Mouse (Mus musculus) megakaryocyte-erythroid progenitor cell, adult 5-6 weeks (primary cell): ENCODE measurements around the gene Cdh13. TPM values are rescaled to one million over a fixed set of nuclear protein-coding genes. Genes with fewer than 3 reads are reported as not detected.

Experiments
- ATAC-seq: replicated peaks from 2 replicates; pipeline ENCODE4 v1.8.0; 2016; ENCODE audit warnings: mild to moderate bottlenecking, inconsistent platforms; ENCODE audit not compliant: severe bottlenecking, poor library complexity, low FRiP score, low TSS enrichment
- total RNA-seq, 2 experiments: library from RNA; stranded (forward) in 1 of 2; stranded (reverse) in 1 of 2; fragments of 200-1000, 215-1000 nt in 1 of 2; fragments of >200 nt in 1 of 2; fragmentation: Nextera tagmentation in 1 of 2; gene quantifications; 2 replicates each; pipeline ENCODE4 v1.2.3; 2014 to 2017

Cdh13 gene
- total RNA-seq, 2 experiments from 2014 or later = not detected

DNA sequence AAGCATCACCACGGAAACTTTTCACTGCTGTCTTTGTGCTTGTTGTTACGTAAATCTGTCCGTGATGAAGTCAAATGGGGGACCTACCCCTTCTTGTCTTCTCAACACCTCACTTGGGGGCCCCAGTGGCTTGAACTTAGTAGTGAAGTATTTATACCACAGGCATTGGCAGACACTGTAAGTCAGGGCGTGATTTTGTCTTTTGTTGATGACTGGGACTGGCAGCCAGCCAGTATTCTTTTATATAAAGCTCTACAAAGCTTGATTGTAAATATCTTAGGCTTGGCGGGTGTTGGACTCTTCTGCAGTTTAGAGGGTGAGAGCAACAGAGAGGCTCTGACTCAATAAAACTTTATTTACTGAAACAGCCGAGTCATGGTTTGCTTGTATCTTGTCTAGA lies 91.2 kb downstream of the Cdh13 start:
- no peak for ATAC-seq

DNA sequence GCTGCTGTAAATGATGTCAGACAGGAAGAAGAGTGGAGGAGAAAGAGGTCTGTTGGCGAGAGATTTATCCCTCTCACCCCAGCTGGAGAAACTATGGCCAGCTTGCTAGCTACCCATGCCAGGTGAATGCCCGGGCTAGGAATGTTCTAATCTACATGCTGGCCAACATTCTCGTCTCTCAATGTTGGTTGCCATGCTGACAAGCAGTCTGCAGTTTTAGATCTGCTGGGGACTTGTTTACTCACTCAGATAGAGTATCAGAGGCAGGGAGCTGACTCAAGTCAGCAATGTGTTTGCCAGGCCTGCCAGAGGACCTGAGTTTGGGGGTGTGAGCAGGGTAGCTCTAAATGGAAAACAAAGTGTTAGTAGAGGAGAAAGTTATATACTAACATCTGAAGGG lies 93.3 kb downstream of the Cdh13 start:
- no peak for ATAC-seq

DNA sequence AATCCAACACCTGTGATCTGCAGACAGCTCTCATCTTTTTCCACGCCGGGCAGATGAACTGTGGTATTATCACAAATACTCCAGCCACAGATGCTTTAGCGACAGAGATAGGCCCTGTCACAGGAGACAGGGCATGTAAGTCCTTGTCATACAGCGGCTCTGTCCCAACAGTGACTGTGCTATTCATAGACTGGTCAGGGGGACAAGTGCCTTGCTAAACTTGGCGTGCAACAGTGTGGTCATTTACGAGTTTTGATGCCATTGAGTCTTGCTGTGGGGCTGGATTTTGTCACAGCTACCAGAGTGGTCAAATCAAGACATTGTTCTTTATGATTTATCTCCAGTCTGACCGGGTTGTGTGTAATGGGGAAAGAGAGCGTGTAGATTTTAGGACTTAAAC lies 95.5 kb downstream of the Cdh13 start:
- no peak for ATAC-seq

DNA sequence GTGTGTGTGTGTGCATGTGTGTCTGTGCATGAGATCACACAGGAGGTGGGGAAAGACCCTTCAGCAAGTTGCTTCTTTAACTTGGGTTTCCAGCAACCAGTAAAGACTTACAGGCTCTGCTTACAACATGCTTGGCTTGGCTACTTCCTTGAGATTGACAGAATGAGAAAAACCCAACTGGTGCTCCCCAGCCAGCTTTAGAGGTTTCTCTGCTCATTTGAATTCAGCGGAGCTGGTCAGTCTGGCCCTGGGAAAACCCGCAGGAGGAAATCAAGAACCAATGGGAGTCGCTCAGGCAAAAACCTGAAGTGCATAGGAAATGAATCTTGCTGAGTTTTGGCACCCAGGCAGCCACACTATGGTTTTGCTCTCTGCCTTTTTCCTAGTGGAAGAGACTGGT lies 96.1 kb downstream of the Cdh13 start:
- ATAC-seq = no peak

DNA sequence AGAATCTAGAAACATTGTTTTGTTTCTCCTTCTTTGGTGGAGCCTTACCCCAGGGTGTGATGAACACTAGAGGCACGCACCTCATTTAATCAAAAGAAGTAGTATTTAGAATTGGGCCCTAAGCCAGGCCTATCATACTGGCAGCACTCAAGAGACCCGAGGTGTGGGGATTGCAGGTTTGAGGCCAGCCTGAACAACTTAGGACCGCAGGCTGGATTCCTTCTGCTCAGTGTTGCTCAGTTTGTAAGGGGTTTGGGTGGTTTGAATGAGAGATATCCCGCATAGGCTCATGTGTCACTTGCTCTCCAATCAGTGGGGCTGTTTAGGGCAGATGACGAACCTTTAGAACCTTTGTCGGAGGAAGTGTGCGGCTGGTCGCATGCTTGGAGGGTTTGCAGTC lies 96.5 kb downstream of the Cdh13 start:
- no peak for ATAC-seq

DNA sequence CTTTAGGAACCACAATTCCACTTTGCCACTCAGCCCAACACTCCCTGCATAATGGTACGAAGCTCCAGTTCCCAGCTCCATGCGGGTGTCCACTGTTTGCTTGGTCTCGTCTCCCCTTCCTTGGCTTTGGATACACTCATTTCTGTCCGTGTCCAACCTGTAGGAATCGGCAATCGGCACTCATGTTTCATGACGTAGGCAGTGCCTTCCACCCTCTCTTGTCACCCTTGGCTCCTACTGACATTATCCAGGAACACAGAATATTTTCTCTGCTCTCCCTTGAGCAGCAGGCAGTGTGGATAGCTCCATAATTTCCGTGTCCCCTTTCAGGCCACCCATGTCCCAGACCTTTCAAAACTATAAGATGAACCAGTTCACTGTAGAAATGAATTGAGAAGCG lies 97.2 kb downstream of the Cdh13 start:
- no peak for ATAC-seq

DNA sequence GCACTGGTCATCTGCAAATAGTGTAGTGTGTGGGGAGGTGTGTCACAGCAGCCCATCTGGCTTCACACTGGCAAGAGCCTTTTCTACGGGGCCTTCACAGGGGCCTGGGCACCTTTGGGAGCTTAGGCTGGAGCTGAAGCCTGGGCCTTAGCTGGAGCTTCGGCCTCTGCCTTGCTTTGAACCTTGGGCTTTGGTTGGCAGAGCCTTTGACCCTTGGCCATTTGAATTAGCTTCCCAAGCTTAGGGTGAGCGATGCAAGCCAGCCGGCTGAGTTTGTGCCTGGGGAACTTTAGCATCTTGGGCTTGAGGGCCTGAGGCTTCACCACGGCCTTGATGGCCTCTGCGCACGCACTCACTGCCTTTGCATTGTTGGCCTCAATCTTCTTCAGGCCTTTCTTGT lies 98.1 kb downstream of the Cdh13 start:
- ATAC-seq = no peak

DNA sequence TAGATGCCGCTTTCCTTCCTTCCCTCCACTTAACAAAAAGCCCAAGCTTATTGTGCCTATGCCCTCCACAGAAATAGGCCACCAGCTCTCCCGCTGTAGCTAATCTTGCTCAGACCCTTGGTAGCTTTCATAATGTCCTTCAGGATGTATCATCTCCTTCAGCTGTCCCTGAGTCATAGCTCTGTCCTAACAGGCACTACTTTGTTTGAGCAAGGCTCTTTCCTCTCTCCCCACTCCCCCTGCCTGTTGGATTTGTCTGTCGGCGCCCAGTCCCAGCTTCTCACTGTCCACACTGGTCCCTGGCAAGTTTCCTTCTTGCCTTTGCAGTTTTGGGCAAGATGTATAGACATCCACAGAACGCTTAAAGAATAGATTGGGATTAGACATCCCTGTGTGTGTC lies 100.8 kb downstream of the Cdh13 start:
- no peak for ATAC-seq

DNA sequence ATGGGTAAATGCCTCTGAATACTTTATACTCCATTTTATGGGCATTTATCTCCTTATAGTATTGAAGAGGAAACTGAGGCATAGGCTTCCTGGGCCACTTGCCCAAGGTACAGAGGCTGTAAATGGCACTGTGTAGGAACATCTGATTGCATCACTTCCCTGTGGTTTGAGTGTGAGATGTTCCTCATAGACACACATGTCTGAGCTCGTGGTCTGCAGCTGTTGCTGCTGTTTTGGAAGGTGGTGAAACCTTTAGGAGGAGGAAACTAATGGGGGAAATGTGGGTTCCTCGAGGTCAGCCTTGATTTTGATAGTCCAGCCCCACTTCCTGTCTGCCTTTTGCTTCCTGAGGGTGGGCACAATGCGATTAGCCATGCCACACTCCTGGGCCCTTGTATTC lies 105.9 kb downstream of the Cdh13 start:
- ATAC-seq = no peak

DNA sequence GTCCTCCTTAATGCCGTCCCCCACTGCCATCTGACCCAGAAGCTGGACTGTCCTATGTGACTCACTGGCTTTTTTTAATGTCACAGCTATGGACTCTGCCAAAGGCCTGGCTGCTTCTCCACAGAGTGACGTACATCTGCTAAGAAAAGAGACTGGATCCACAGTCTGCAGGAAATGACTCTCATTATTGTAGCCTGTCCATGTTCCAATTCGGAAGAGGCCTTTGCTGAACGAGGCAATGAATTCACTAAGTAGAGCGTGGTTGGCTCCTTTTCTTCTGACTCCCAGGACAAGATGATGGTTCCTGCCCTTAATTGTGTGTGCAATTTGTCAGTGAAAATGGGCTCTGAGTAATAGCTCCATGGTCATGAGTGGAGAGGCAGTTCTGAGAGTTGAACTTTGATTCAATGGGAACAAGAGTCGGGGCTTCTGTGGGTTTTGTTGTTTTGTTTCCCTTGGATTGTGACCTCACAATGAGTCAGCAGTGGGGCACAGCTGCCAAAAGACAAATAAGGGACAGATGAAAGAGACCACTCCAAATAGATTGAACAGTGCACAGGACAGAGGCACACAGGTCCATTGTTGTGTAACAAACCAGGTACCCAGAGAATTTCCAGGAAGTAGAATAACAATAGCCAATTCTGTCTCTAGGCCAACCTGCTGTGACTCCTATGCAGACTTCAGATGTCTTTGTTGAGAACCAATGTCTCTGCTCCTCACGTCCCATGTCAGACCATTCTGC lies 110.5 kb downstream of the Cdh13 start:
- no peak for ATAC-seq

DNA sequence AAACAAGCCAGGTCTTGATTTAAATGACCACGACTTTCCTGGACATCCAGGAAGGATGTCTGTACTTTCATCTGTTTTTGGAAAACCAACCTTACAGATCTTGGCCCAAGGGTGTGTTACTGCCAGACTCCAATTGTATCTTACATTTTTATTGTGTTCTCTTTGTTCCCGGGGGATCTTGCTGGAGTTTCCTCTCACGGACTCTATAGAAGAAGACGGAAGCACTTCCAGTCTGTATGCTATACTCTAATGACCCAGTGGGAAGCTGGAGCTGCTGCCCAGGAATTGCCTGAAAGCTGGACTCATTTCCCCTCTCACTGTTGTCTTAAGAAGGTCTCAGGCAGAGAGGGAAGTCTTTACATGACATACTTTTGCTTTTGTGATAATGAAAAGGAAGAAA lies 111.6 kb downstream of the Cdh13 start:
- no peak for ATAC-seq

DNA sequence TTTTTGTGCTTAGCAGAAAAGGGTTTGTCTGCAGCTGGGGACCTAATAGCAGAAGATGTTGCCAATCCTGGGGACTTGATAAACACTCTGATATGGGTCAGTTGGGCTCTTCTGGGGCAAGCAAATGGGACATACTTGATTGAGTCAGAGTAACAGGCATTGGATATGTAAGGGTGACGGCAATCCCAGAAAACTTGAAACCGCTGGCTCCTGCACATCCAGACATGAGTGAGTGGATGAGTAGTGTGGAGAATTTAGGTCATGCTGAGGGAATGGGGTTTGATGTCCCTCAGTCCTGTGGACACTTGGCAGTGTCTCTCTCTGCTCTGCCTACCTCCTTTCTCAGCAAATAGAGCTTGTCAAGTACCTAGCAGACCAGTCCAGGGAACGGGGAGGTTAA lies 121.3 kb downstream of the Cdh13 start:
- ATAC-seq = no peak

DNA sequence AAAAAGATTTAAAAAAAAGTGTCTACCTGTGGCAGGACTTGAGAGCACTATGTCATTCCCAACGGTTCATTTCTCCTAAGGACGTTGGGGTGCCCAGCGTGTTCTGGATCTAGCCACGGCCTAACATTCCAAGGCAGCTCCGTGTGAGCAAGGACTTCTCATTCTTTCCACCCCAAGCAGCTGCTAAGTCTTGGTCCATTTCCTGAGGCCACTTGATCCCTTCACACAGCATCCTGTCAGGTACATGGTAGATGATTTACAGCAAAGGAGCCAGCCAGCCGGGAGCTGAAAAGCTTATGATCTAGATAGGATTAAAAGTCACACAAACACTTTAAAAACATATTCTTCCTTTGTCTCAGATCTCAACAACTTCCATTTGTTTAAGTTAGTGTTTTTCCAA lies 123.8 kb downstream of the Cdh13 start:
- no peak for ATAC-seq

DNA sequence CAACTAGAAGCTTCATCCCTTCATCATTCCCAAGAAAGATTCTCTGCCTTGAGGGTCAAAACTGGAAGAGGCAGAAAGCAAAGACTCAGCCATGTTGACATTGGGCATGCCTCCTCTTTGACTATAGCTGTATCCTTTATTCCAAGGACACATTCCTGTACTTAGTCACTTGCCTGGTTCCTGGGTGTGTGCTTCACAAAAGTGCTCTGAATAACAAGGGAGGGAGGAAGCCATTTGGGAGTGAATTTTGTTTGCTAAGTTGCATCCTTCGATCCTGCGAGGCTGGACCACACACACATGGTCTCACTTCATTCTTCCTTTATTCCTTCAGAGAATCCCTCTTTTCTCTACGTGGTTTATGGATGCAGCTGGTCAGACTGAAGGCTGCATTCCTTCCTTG lies 125.9 kb downstream of the Cdh13 start:
- no peak for ATAC-seq

DNA sequence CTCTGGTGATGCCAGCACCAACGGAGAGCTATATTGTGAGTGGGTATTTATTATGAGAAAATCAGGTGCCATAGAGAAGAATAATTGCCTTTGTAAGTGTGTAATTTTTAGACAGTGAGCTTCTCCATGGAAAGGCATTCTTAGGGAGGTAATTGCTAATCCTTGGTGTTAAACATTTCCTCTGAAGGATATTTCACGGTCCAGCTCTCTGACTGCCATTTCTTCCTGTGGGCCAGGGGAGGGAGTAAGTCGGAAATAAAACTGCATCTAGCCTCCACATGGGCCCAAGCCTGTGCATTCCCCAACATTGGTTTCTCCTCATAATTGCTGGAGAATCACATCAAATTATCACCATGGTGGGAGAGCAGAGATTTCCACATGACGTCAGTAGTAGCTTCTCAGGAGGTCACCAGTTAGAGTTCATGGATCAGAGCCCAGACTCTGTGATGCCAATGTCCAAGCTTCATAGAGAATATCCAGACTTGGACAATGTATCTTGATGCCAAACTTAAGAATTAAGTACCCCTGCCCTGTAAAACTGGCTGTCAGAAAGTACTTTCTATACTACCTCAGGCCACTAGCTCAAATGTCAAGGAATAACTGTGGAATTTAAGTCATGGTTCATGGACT lies 126.9 kb downstream of the Cdh13 start:
- no peak for ATAC-seq

DNA sequence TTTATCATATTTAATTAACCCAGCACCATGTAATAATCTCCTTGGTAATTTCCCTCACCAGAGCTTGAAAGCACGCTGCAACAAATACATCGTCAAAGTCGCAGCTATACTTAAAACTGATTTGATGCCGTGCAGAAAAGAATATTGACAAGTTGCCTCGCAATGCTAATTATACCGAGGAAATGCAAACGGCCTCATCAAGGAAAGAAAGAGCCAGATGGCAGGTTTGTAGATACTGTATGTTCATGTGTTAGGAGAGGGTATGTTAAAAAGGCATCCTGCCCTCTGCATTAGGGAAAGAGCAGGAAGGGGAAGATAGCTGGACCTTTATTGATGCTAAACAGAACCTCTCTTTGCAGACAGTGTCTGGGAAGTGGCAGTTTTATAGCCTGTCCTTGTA lies 132.1 kb downstream of the Cdh13 start:
- ATAC-seq = no peak

DNA sequence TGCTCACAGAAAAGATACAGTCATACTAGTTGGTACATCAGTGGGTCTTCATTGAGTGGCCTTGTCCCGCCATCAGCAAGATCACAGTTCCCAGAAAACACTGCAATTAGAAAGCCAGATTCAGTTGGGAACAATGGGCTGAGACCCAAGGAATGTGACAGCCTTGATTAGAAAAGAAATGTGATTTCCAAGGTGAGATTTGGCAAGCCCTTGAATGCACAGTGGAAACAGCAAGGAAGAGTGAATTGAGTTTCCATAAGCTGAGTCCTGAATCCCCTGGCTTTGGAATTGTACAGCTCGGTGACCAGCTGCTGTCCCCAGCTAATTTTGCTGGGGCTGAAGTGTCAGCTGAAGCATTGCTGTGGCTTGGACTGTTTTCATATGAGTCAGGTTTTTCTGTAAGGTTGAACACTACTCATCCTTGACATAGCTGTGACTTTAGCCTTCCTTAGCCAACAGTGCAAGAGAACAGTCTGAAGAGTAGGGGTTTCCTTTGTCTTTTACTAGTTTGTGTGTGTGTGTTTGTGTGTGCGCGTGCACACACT lies 133.3 kb downstream of the Cdh13 start:
- no peak for ATAC-seq

DNA sequence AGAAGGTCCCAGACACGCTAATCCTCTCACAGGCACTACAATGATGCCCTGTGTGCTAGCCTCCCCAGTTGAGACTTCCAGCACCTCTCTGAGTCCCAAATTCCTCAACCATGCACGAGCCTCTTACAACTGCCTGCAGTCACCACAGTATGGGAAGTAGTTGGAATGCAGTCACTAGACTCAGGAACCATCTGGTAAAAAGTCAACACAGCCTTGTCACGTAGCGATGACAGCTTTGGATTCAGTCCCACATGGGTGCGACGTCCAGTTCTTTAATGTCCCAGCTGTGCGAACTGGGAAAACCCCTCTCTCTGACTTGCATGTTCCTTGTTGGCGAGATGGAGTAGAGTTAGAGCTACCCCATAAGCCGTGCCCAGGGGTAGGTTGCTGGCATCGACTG lies 139.1 kb downstream of the Cdh13 start:
- no peak for ATAC-seq

DNA sequence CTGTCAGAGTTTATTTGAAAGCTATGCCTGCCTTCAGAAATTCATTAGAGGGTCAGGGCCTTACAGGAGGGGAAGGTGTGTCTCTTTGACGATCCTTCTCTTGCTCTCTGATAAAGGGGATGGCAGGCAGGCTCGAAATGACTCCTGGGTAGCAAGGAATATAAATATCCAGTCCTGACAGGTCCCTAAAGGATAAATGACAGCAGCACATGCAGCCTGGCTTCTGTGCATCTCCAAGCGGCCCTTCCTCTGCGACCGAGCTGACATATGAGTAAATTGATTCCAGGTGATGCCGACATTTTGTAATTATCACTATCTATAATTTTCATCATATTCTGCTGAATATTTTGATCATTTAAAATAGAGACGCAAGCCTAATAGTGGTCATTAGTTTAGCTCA lies 145.4 kb downstream of the Cdh13 start:
- ATAC-seq = no peak

DNA sequence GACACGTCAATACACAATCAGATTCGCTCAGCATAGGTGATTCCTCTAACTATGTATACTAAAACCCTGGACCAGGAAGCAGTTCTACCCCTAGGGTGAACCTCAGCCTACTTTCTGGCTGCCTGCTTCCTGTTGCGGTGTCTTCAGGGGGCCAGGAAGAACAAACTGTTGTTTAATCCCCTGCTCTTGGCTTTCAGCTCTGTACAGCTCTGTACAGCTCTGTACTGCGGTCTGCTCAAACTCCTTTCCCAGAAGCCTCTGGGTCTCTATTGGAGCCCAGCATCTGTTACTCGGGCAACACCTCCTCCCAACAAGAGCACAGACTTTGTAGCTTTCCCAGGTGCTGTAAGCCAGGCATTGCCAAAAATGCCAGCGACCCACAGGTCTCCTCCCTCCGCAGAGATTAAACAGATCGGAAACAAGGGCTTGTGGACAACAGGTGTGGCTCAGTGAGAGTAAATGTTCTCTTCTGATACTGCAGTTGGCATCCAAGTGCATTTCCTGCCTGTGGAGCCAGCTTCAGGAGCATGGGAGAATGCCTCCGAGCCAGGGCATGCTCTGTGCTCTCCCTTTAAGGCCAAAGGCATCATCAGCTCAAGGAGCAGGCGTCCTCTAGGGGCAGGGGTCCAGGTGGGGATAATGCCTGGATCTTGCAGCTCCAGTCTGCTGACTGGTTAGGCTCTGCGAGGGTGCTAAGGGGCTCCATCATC lies 148.4 kb downstream of the Cdh13 start:
- ATAC-seq = no peak
